9 mouse cellular contexts compared by ENCODE assay signal in genomic region chr13:30901387-30902041, GRCm38 (mm10). TPM values are rescaled to one million over a fixed set of nuclear protein-coding genes. Genes with fewer than 3 reads are reported as not detected.
DNase-seq lines count a peak whose midpoint lies in the region; ATAC-seq and TF ChIP-seq lines count a peak whose summit lies in the region.
"Had no signal": no experiment of that assay in that cellular context is flagged by ENCODE, and none has a peak within 500 bp of the region (broad histone marks: within the 10 kb centered on the region; RNA-seq: fewer than 3 reads in every experiment).

No protein-coding gene starts in this region.

- no peaks in the 10 kb centered on the region for H3K9me3 ChIP-seq in intestine, postnatal 0 days (ENCODE audit: control insufficient read depth)
- H3K9me3 ChIP-seq in intestine, embryonic 15.5 days, result no peaks in the 10 kb centered on the region
- H3K9me3 ChIP-seq in kidney, embryonic 15.5 days (replicated peaks), result no peaks in the 10 kb centered on the region
- H3K9me3 ChIP-seq: heart, embryonic 10.5 days; lung, embryonic 15.5 days had no signal

- no peak overlapping the region for H3K27ac ChIP-seq in intestine, postnatal 0 days (ENCODE audit: low read depth, low read length)
- H3K27ac ChIP-seq in intestine, embryonic 15.5 days, result no peak overlapping the region
- H3K27ac ChIP-seq in kidney, embryonic 15.5 days, result no peak overlapping the region
- H3K27ac ChIP-seq: heart, embryonic 10.5 days; lung, embryonic 15.5 days had no signal

- peak; percentile 58 for TF ChIP-seq CTCF in intestine, postnatal 0 days (IDR thresholded peaks at IDR 0.05; ENCODE audit: low read depth)

- no peaks in the 10 kb centered on the region for H3K27me3 ChIP-seq in intestine, postnatal 0 days (replicated peaks; ENCODE audit: control insufficient read depth, insufficient read depth, low read length)
- no peaks in the 10 kb centered on the region for H3K27me3 ChIP-seq in intestine, embryonic 15.5 days (replicated peaks)
- no peaks in the 10 kb centered on the region for H3K27me3 ChIP-seq in kidney, embryonic 15.5 days
- H3K27me3 ChIP-seq: lung, embryonic 15.5 days had no signal

- H3K4me2 ChIP-seq in intestine, postnatal 0 days (replicated peaks; ENCODE audit: low read depth), result no peak overlapping the region
- H3K4me2 ChIP-seq in intestine, embryonic 15.5 days (replicated peaks), result no peak overlapping the region
- H3K4me2 ChIP-seq in kidney, embryonic 15.5 days, result no peak overlapping the region
- H3K4me2 ChIP-seq: lung, embryonic 15.5 days had no signal

- no peak for ATAC-seq in intestine, postnatal 0 days
- no peak for ATAC-seq in intestine, embryonic 15.5 days
- ATAC-seq in inflammation-experienced regulatory T-cells, adult 6 months, result peak; percentile 74
- no peak for ATAC-seq in kidney, embryonic 15.5 days (replicated peaks; ENCODE audit: low FRiP score)

- no peak overlapping the region for H3K4me3 ChIP-seq in intestine, postnatal 0 days (ENCODE audit: low read depth, low read length)
- H3K4me3 ChIP-seq in intestine, embryonic 15.5 days (replicated peaks), result no peak overlapping the region
- H3K4me3 ChIP-seq in kidney, embryonic 15.5 days (replicated peaks), result no peak overlapping the region
- H3K4me3 ChIP-seq: heart, embryonic 10.5 days; lung, embryonic 15.5 days had no signal

- WGBS in intestine, postnatal 0 days, result 88% methylated on average over 7 of the region's 7 CpGs
- WGBS in intestine, embryonic 15.5 days, result 86% methylated on average over 7 of the region's 7 CpGs
- WGBS in kidney, embryonic 15.5 days, result 91% methylated on average over 7 of the region's 7 CpGs

- no peaks in the 10 kb centered on the region for H3K4me1 ChIP-seq in intestine, postnatal 0 days (replicated peaks; ENCODE audit: control insufficient read depth, insufficient read depth, low read length)
- no peaks in the 10 kb centered on the region for H3K4me1 ChIP-seq in intestine, embryonic 15.5 days (replicated peaks)
- H3K4me1 ChIP-seq in kidney, embryonic 15.5 days, result no peaks in the 10 kb centered on the region
- H3K4me1 ChIP-seq: heart, embryonic 10.5 days; lung, embryonic 15.5 days had no signal

- peaks cover 18% of the 10 kb centered on the region for H3K36me3 ChIP-seq in intestine, postnatal 0 days (ENCODE audit: control insufficient read depth, insufficient read depth)
- no peaks in the 10 kb centered on the region for H3K36me3 ChIP-seq in intestine, embryonic 15.5 days
- H3K36me3 ChIP-seq in kidney, embryonic 15.5 days, result peaks cover 32% of the 10 kb centered on the region
- H3K36me3 ChIP-seq: lung, embryonic 15.5 days had no signal

- DNase-seq in A20 (ENCODE audit: low read depth, low spot score), result peak; percentile 45
- peak; percentile 60 for DNase-seq in CD4-positive, CD25-positive, alpha-beta regulatory T cell, adult 2 months (ENCODE audit: low read depth, low spot score)
- no peak for DNase-seq in cerebellum, adult 9-11 months

- H3K9ac ChIP-seq in intestine, postnatal 0 days (ENCODE audit: low read depth, low read length), result no peak overlapping the region
- H3K9ac ChIP-seq in intestine, embryonic 15.5 days, result no peak overlapping the region
- no peak overlapping the region for H3K9ac ChIP-seq in kidney, embryonic 15.5 days
- H3K9ac ChIP-seq: lung, embryonic 15.5 days had no signal

RNA-seq across cellular contexts. Expression of gene Hus1b, which starts 46.0 kb away (rescaled TPM):
- not detected in 2 replicates for polyA plus RNA-seq in intestine, postnatal 0 days (2015; fragmentation: Nextera tagmentation; extraction: Ambion mirVana)
- polyA plus RNA-seq in intestine, embryonic 15.5 days (2015; fragmentation: Nextera tagmentation; extraction: Ambion mirVana), result not detected in 2 replicates
- under 1 TPM in 2 of 3 experiments, not detected in 1; 0.86 to 0.91 TPM for polyA plus RNA-seq in inflammation-experienced regulatory T-cells, adult 6 months (2017; shearing (Covaris generic))
- 0.18 TPM in 1 of 2 replicates, not detected in the other for polyA plus RNA-seq in kidney, embryonic 15.5 days (2015; fragmentation: Nextera tagmentation; extraction: Ambion mirVana)
- polyA plus RNA-seq: lung, embryonic 15.5 days had no signal
